Mouse (Mus musculus): ENCODE results near the gene Gm27027.
A peak's percentile ranks its signal among the peaks of the same experiment; 100 is the strongest.

Gm27027 gene

GRCm38 (mm10) chr2:93927701-93928437 lies 68.3 kb downstream of the Gm27027 start:
- H3K4me3 ChIP-seq (replicated peaks; ENCODE audit: low read length) = peak overlapping the region; percentile 58
- no peaks in the 10 kb centered on the region for H3K36me3 ChIP-seq (ENCODE audit: insufficient read depth, low read length)
- H3K4me1 ChIP-seq (replicated peaks; ENCODE audit: low read depth, low read length) = peaks cover 94% of the 10 kb centered on the region
- H3K27me3 ChIP-seq (ENCODE audit: insufficient read depth, low read length) = no peaks in the 10 kb centered on the region
- TF ChIP-seq CTCF (conservative IDR thresholded peaks at IDR 0.05; ENCODE audit: low read length) (no peak), NANOG (IDR thresholded peaks at IDR 0.05; ENCODE audit: borderline replicate concordance, low read length) (peak; percentile 100), POU5F1 (IDR thresholded peaks at IDR 0.05; ENCODE audit: borderline replicate concordance, low read length) (peak; percentile 64; the same call in 1 of the 2 replicates)
- no peaks in the 10 kb centered on the region for H3K9me3 ChIP-seq (ENCODE audit: low read length)

GRCm38 (mm10) chr2:93926141-93926540 lies 70.0 kb downstream of the Gm27027 start:
- Histone ChIP-seq H3K4me1 (replicated peaks; ENCODE audit: low read depth, low read length) (peaks cover 79% of the 10 kb centered on the region), H3K4me3 (replicated peaks; ENCODE audit: low read length) (no peak overlapping the region; the same call in 1 of the 2 replicates), H3K9me3 (ENCODE audit: low read length) (no peaks in the 10 kb centered on the region), H3K27me3 (ENCODE audit: insufficient read depth, low read length) (no peaks in the 10 kb centered on the region), H3K36me3 (ENCODE audit: insufficient read depth, low read length) (no peaks in the 10 kb centered on the region)
- no peak for TF ChIP-seq CTCF (conservative IDR thresholded peaks at IDR 0.05; ENCODE audit: low read length)
- TF ChIP-seq NANOG (IDR thresholded peaks at IDR 0.05; ENCODE audit: borderline replicate concordance, low read length) = no peak
- no peak for TF ChIP-seq POU5F1 (IDR thresholded peaks at IDR 0.05; ENCODE audit: borderline replicate concordance, low read length)

- H3K27me3 ChIP-seq (ENCODE audit: insufficient read depth, low read length) = no peaks in the 10 kb centered on the region
- H3K4me3 ChIP-seq (replicated peaks; ENCODE audit: low read length) = no peak overlapping the region
- no peaks in the 10 kb centered on the region for H3K9me3 ChIP-seq (ENCODE audit: low read length)
- no peaks in the 10 kb centered on the region for H3K36me3 ChIP-seq (ENCODE audit: insufficient read depth, low read length)
- peaks cover 21% of the 10 kb centered on the region for H3K4me1 ChIP-seq (replicated peaks; ENCODE audit: low read depth, low read length)
- TF ChIP-seq NANOG (IDR thresholded peaks at IDR 0.05; ENCODE audit: borderline replicate concordance, low read length) = no peak
- no peak for TF ChIP-seq POU5F1 (IDR thresholded peaks at IDR 0.05; ENCODE audit: borderline replicate concordance, low read length)
- no peak for TF ChIP-seq CTCF (conservative IDR thresholded peaks at IDR 0.05; ENCODE audit: low read length)
These were observed 77.1 kb downstream of the Gm27027 start for GRCm38 (mm10) chr2:93919093-93919492.

- Histone ChIP-seq H3K27me3 (ENCODE audit: insufficient read depth, low read length) (no peaks in the 10 kb centered on the region), H3K9me3 (ENCODE audit: low read length) (no peaks in the 10 kb centered on the region), H3K4me3 (replicated peaks; ENCODE audit: low read length) (no peak overlapping the region), H3K36me3 (ENCODE audit: insufficient read depth, low read length) (no peaks in the 10 kb centered on the region), H3K4me1 (replicated peaks; ENCODE audit: low read depth, low read length) (peaks cover 35% of the 10 kb centered on the region)
- TF ChIP-seq CTCF (conservative IDR thresholded peaks at IDR 0.05; ENCODE audit: low read length) = no peak
- no peak for TF ChIP-seq POU5F1 (IDR thresholded peaks at IDR 0.05; ENCODE audit: borderline replicate concordance, low read length)
- no peak for TF ChIP-seq NANOG (IDR thresholded peaks at IDR 0.05; ENCODE audit: borderline replicate concordance, low read length)
These were observed 82.6 kb downstream of the Gm27027 start for GRCm38 (mm10) chr2:93913552-93913951.

DNA sequence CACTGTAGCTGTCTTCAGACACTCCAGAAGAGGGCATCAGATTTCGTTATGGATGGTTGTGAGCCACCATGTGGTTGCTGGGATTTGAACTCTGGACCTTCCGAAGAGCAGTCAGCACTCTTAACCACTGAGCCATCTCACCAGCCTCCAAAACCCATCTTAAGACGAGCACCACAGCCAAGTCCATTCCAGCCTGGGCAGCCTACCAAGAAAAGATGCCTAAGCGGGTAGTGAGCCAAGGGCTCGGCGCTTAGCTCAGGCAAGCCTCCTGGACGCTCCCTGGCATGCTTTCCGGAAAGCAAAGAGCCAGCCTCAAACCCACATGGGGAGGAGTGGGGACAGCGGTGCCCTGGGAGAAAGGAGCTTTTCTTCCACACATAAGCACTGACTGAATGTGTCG lies 84.2 kb downstream of the Gm27027 start:
- Histone ChIP-seq H3K9me3 (ENCODE audit: low read length) (no peaks in the 10 kb centered on the region), H3K4me1 (replicated peaks; ENCODE audit: low read depth, low read length) (peaks cover 51% of the 10 kb centered on the region), H3K4me3 (replicated peaks; ENCODE audit: low read length) (no peak overlapping the region), H3K27me3 (ENCODE audit: insufficient read depth, low read length) (no peaks in the 10 kb centered on the region), H3K36me3 (ENCODE audit: insufficient read depth, low read length) (no peaks in the 10 kb centered on the region)
- TF ChIP-seq POU5F1 (IDR thresholded peaks at IDR 0.05; ENCODE audit: borderline replicate concordance, low read length) (no peak), CTCF (conservative IDR thresholded peaks at IDR 0.05; ENCODE audit: low read length) (no peak), NANOG (IDR thresholded peaks at IDR 0.05; ENCODE audit: borderline replicate concordance, low read length) (no peak)

GRCm38 (mm10) chr2:93909716-93910115 lies 86.4 kb downstream of the Gm27027 start:
- H3K4me3 ChIP-seq (replicated peaks; ENCODE audit: low read length) = no peak overlapping the region
- no peaks in the 10 kb centered on the region for H3K36me3 ChIP-seq (ENCODE audit: insufficient read depth, low read length)
- TF ChIP-seq NANOG (IDR thresholded peaks at IDR 0.05; ENCODE audit: borderline replicate concordance, low read length) = no peak
- no peak for TF ChIP-seq POU5F1 (IDR thresholded peaks at IDR 0.05; ENCODE audit: borderline replicate concordance, low read length)
- TF ChIP-seq CTCF (conservative IDR thresholded peaks at IDR 0.05; ENCODE audit: low read length) = no peak
- H3K9me3 ChIP-seq (ENCODE audit: low read length) = no peaks in the 10 kb centered on the region
- H3K4me1 ChIP-seq (replicated peaks; ENCODE audit: low read depth, low read length) = peaks cover 63% of the 10 kb centered on the region
- no peaks in the 10 kb centered on the region for H3K27me3 ChIP-seq (ENCODE audit: insufficient read depth, low read length)

DNA sequence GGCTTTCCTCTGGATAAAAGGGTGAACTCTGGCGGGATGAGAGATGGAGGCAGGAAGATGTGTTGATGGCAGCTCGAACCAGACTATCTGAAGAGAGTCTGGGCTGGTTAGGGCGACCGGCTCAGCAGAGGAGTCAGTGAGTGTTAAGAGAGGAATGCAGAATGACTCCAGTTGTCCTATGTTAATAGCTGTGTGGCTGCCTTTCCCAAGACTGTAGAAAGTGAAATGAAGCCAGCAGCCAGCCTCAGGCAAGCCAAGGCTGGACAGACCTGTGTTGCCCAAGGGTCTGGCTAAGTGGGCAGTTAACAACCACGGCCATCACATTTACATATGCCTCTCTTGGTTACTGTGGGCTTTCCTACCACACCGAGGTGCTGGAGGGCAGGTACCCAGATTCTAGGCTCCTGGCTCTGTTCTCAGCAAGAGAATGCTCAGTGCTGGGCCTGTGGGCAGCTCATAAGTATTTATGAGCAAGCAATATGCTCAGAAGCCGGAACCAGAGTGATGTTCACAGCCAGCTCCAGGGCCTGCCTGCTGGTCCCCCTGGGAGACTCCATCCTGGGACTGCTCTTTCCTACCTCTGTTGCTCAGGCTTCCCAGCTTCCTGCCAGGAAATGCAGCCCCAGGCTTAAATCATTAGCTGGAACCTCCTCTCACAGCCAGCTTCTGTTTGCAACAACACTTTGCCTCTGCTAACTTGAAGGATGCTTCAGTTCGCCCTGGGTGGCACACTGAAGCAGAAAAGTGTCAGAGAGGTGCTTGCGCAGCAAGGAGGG lies 88.4 kb downstream of the Gm27027 start:
- no peaks in the 10 kb centered on the region for H3K36me3 ChIP-seq (ENCODE audit: insufficient read depth, low read length)
- no peaks in the 10 kb centered on the region for H3K27me3 ChIP-seq (ENCODE audit: insufficient read depth, low read length)
- H3K4me1 ChIP-seq (replicated peaks; ENCODE audit: low read depth, low read length) = peaks cover 84% of the 10 kb centered on the region
- TF ChIP-seq CTCF (conservative IDR thresholded peaks at IDR 0.05; ENCODE audit: low read length) = no peak
- no peak for TF ChIP-seq NANOG (IDR thresholded peaks at IDR 0.05; ENCODE audit: borderline replicate concordance, low read length)
- no peak for TF ChIP-seq POU5F1 (IDR thresholded peaks at IDR 0.05; ENCODE audit: borderline replicate concordance, low read length)
- 0 out of 2 replicates have a peak overlapping the region, but pooled peaks have one; percentile 13 for H3K4me3 ChIP-seq (replicated peaks; ENCODE audit: low read length)
- no peaks in the 10 kb centered on the region for H3K9me3 ChIP-seq (ENCODE audit: low read length)
